Mouse (Mus musculus) liver, embryonic 12.5 days (tissue): Measurements from ENCODE around the gene Ptprcap. TPM values are rescaled to one million over a fixed set of nuclear protein-coding genes. Genes with fewer than 3 reads are reported as not detected.
A peak's percentile ranks its signal among the peaks of the same experiment; 100 is the strongest.

Source experiments
- ATAC-seq: fragments of 200-750 bp; cut with Nextera tagmentation; 2 replicates; pipeline ENCODE4 v1.8.0; 2017; ENCODE audit warnings: moderate number of reproducible peaks, mild to moderate bottlenecking, moderate library complexity
- H3K27ac ChIP-seq: fragments of 300-500 bp; sonication (generic); 2 replicates; pipeline ENCODE4 v1.5.1; 2016; ENCODE audit warnings: mild to moderate bottlenecking
- H3K27me3 ChIP-seq: fragments of 300-500 bp; sonication (generic); replicated peaks from 2 replicates; pipeline ENCODE4 v1.6.1; 2016; ENCODE audit warnings: mild to moderate bottlenecking, moderate library complexity
- H3K36me3 ChIP-seq: fragments of 300-500 bp; sonication (generic); 2 replicates; pipeline ENCODE4 v1.6.1; 2016; ENCODE audit warnings: mild to moderate bottlenecking, moderate library complexity
- H3K4me1 ChIP-seq: fragments of 300-500 bp; sonication (generic); 2 replicates; pipeline ENCODE4 v1.6.1; 2016
- H3K4me2 ChIP-seq: fragments of 300-500 bp; sonication (generic); 2 replicates; pipeline ENCODE4 v1.6.1; 2016; ENCODE audit warnings: mild to moderate bottlenecking, moderate library complexity
- H3K4me3 ChIP-seq: fragments of 300-500 bp; sonication (generic); 2 replicates; pipeline ENCODE4 v1.5.1; 2016; ENCODE audit warnings: mild to moderate bottlenecking, moderate library complexity
- H3K9ac ChIP-seq: fragments of 300-500 bp; sonication (generic); 2 replicates; pipeline ENCODE4 v1.6.1; 2016; ENCODE audit warnings: mild to moderate bottlenecking, moderate library complexity
- H3K9me3 ChIP-seq: fragments of 300-500 bp; sonication (generic); replicated peaks from 2 replicates; pipeline ENCODE4 v1.6.1; 2016; ENCODE audit warnings: mild to moderate bottlenecking, moderate library complexity
- WGBS: fragments of 180-500 bp; shearing (Covaris S2); methylation state at CpG from one replicate; pipeline ENCODE4 v1.1.7; 2016; ENCODE audit not compliant: insufficient replicate concordance; 5-methylcytosine and 5-hydroxymethylcytosine counted together
- polyA plus RNA-seq: library from polyadenylated mRNA; unstranded; fragments of >200 nt; fragmentation: Nextera tagmentation; extraction: Ambion mirVana; gene quantifications from 2 replicates; pipeline ENCODE4 v1.2.1, GENCODE M21; 2016

Gene Ptprcap
- polyA plus RNA-seq, 1 experiment from 2014 or later: 26.2 TPM

- WGBS: 28% methylated on average over 4 of the region's 4 CpGs
- Histone ChIP-seq H3K27me3 (no peaks in the 10 kb centered on the region), H3K9me3 (no peaks in the 10 kb centered on the region), H3K36me3 (peaks cover 32% of the 10 kb centered on the region), H3K4me1 (peaks cover 51% of the 10 kb centered on the region), H3K9ac (peak overlapping the region; percentile 77), H3K27ac (peak overlapping the region; percentile 73), H3K4me3 (peak overlapping the region; percentile 76), H3K4me2 (peak overlapping the region; percentile 92)
- ATAC-seq: peak; percentile 25; the same call in 1 of the 2 replicates
Observed at GRCm38 (mm10) chr19:4163543-4163887, 10.1 kb downstream of the Ptprcap start.

GRCm38 (mm10) chr19:4164100-4164499, 10.7 kb downstream of the Ptprcap start:
- H3K27me3 ChIP-seq: no peaks in the 10 kb centered on the region
- peak overlapping the region; percentile 73 for H3K27ac ChIP-seq
- no peaks in the 10 kb centered on the region for H3K9me3 ChIP-seq
- WGBS: 80% methylated on average over 3 of the region's 3 CpGs
- no peak overlapping the region for H3K9ac ChIP-seq
- H3K4me1 ChIP-seq: peaks cover 57% of the 10 kb centered on the region
- H3K4me3 ChIP-seq: peak overlapping the region; percentile 76; the same call in 1 of the 2 replicates
- H3K4me2 ChIP-seq: peak overlapping the region; percentile 92
- ATAC-seq: no peak
- peaks cover 26% of the 10 kb centered on the region for H3K36me3 ChIP-seq

- 67% methylated on average over 2 of the region's 2 CpGs for WGBS
Observed at GRCm38 (mm10) chr19:4164721-4165120, 11.3 kb downstream of the Ptprcap start.

DNA sequence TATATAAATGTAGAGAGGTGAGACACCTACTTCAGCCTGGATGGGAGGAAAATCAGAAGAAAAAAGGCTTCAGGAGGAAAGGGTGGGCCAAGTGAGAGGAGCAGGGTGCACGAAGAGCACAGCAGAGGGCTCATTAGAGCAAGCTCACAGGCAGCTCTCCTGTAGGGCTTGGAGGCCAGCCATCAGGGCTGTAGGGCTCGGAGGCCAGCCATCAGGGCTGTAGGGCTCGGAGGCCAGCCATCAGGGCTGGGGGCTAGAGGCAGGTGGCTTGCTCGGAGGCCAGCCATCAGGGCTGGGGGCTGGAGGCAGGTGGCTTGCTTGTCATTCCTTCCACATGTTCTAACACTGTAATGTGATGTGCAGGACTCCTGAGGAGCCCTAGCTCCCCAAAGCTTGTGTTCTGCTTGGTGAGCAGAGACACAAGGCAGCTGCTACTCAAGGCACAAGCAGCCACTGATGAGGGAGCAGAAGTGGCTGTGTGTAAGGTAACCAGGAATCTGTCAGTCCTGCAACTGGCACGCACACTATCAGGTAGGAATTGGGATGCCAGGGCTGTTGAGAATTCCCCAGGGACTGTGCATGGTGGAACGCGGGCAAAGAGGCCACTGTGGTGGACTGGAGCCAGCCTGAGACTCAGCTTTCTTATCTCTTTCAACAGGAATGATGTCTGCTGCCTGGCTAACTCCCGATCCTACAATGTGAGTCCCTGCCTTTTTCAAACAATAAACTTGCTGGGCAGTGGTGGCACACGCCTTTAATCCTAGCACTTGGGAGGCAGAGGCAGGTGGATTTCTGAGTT, 13.5 kb downstream of the Ptprcap start:
- 68% methylated on average over 9 of the region's 9 CpGs for WGBS
- no peaks in the 10 kb centered on the region for H3K9me3 ChIP-seq
- H3K27me3 ChIP-seq: no peaks in the 10 kb centered on the region; the same call in 1 of the 2 replicates
- no peak for ATAC-seq
- H3K4me2 ChIP-seq: no peak overlapping the region; the same call in 1 of the 2 replicates
- peaks cover 2% of the 10 kb centered on the region for H3K36me3 ChIP-seq
- H3K9ac ChIP-seq: peak overlapping the region; percentile 12; the same call in 1 of the 2 replicates
- no peak overlapping the region for H3K4me3 ChIP-seq
- no peak overlapping the region for H3K27ac ChIP-seq
- peaks cover 76% of the 10 kb centered on the region for H3K4me1 ChIP-seq

More at GRCm38 (mm10) chr19:4164721-4165120, 11.3 kb downstream of the Ptprcap start:
- no peaks in the 10 kb centered on the region for H3K9me3 ChIP-seq
- peak overlapping the region; percentile 63; the same call in 1 of the 2 replicates for H3K27ac ChIP-seq
- no peak for ATAC-seq
- H3K4me2 ChIP-seq: no peak overlapping the region
- peaks cover 20% of the 10 kb centered on the region for H3K36me3 ChIP-seq
- H3K4me1 ChIP-seq: peaks cover 60% of the 10 kb centered on the region
- H3K9ac ChIP-seq: 0 out of 2 replicates have a peak overlapping the region, but pooled peaks have one; percentile 32
- no peaks in the 10 kb centered on the region for H3K27me3 ChIP-seq
- no peak overlapping the region for H3K4me3 ChIP-seq

DNA sequence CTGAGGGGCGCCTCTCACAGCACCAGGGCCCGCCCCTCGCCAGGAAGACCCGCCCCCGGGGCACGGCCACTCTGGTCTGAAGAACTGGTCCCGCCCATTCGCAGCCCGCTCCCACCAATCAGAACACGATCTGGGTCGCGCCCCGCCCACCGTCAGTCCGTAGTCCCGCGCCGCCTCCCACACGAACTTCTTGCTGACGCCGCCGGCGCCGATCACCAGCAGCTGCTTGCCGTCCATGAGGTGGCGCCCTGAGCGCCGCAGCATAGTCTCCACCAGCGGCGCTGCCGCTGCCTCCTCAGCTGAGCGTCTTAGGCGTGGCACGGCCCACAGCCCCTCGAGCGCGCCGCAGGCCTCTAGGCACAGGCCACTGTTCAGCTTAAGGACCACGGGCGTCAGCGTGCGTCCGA, 16.0 kb downstream of the Ptprcap start:
- peak overlapping the region; percentile 62 for H3K4me3 ChIP-seq
- ATAC-seq: peak; percentile 94
- H3K27me3 ChIP-seq: peaks cover 6% of the 10 kb centered on the region; the same call in 1 of the 2 replicates
- peak overlapping the region; percentile 97 for H3K4me2 ChIP-seq
- no peaks in the 10 kb centered on the region for H3K36me3 ChIP-seq
- WGBS: 2% methylated on average over 43 of the region's 43 CpGs
- peak overlapping the region; percentile 82 for H3K9ac ChIP-seq
- peak overlapping the region; percentile 81 for H3K27ac ChIP-seq
- H3K4me1 ChIP-seq: peaks cover 61% of the 10 kb centered on the region
- H3K9me3 ChIP-seq: no peaks in the 10 kb centered on the region

- ATAC-seq: peak; percentile 41
- H3K27ac ChIP-seq: peak overlapping the region; percentile 81
- peaks cover 11% of the 10 kb centered on the region; the same call in 1 of the 2 replicates for H3K27me3 ChIP-seq
- H3K36me3 ChIP-seq: no peaks in the 10 kb centered on the region
- H3K9ac ChIP-seq: peak overlapping the region; percentile 82
- peaks cover 57% of the 10 kb centered on the region for H3K4me1 ChIP-seq
- H3K4me3 ChIP-seq: peak overlapping the region; percentile 62
- peak overlapping the region; percentile 97 for H3K4me2 ChIP-seq
- 16% methylated on average over 27 of the region's 27 CpGs for WGBS
- no peaks in the 10 kb centered on the region for H3K9me3 ChIP-seq
Observed at GRCm38 (mm10) chr19:4169810-4170209, 16.4 kb downstream of the Ptprcap start.

DNA sequence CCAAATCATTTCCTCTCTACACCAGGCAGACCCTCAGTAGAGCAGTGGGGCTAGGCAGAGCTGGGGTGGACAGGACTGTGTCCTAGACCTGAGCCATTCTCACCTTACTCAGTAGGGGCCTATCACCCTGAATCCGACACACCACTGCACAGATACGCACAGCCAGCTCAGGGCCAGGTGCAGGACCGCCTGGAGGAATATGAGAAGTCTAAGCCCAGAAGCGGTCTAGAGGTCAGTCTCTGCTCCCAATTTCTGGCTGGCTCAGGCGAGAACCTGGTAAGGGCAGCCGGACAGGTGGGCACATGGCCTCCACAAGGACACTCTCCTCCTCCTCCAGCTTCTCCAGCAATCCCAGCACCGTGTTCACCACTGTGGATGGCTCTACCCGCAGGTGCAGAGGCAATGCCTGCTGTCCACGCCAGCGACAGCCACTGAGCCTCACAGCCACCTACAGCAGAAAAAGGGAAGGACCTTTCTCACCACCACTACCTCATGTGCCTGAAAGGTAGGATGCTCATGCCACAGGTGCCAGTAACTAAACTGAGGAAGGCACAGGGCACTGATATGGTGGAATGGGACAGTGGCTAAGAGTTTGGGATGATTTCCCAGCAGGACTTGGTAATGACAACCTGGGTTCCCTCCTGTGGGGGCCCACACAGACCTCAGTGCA, 17.5 kb downstream of the Ptprcap start:
- Histone ChIP-seq H3K4me3 (no peak overlapping the region), H3K9me3 (no peaks in the 10 kb centered on the region), H3K4me1 (peaks cover 59% of the 10 kb centered on the region), H3K4me2 (no peak overlapping the region), H3K27me3 (peaks cover 11% of the 10 kb centered on the region), H3K27ac (no peak overlapping the region), H3K36me3 (no peaks in the 10 kb centered on the region), H3K9ac (no peak overlapping the region)
- no peak for ATAC-seq
- 79% methylated on average over 10 of the region's 10 CpGs for WGBS

- no peak for ATAC-seq
- Histone ChIP-seq H3K27me3 (peaks cover 15% of the 10 kb centered on the region), H3K27ac (no peak overlapping the region), H3K4me1 (peaks cover 59% of the 10 kb centered on the region), H3K4me3 (no peak overlapping the region), H3K4me2 (no peak overlapping the region), H3K9me3 (no peaks in the 10 kb centered on the region), H3K36me3 (no peaks in the 10 kb centered on the region), H3K9ac (no peak overlapping the region)
- WGBS: 56% methylated on average over 13 of the region's 13 CpGs
Observed at GRCm38 (mm10) chr19:4171393-4172290, 18.2 kb downstream of the Ptprcap start.

DNA sequence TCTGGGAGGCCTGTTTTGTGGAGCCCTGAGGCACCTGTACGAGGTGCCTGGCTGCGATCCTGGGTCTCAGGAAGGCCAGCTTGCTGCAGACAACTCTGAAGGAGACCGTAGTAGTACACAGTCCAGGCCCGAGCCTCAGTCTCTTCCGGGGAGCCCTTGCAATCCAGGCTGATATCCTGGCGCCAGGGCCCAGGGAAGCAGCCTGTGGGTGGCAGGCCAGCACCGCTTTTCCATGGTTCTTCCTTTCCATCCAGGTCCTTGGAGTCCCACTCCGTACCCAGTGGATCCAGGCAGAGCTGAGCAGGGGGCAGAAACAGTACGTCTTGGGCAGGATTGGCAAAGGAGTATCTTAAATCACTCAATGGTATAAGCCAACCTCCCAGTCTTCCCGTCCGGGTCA, 19.5 kb downstream of the Ptprcap start:
- Histone ChIP-seq H3K9me3 (no peaks in the 10 kb centered on the region), H3K4me2 (no peak overlapping the region), H3K4me3 (no peak overlapping the region), H3K36me3 (no peaks in the 10 kb centered on the region), H3K4me1 (peaks cover 47% of the 10 kb centered on the region), H3K27me3 (peaks cover 19% of the 10 kb centered on the region), H3K27ac (no peak overlapping the region), H3K9ac (no peak overlapping the region)
- no peak for ATAC-seq
- 69% methylated on average over 11 of the region's 11 CpGs for WGBS

DNA sequence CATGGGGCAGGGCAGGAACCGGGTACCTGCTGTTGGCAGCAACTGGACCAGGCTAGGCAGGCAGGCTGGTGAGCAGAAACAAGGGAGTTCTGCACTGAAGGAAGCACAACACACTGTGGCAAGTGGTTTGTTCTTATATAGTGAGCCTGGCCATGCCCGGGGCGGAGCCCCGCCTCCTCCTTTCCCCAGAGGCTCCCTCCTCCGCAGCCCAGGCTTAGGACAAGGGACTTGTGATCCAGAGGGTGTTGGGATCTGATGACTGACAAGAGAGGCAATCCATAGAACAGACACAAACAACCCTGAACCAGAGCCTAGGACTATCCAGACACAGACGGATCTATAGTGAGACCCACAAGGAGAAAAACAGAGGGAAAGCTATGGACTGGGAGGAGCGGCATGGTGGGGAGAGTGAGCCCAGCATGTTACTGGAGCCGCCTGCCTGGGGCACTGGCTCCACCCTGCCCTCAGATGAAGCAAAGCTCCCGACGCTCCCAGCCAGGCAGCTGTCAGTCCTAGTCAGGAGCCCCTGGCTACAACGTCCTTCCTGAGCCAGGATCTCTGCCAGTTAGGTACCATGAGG, 22.1 kb downstream of the Ptprcap start, which contains the start of gene Carns1:
Gene Carns1 (minus strand): TSS at position 112 of the 580 bp plus-strand sequence.
- H3K4me3 ChIP-seq: no peak within 1 kb of the TSS
- H3K9ac ChIP-seq: no peak within 1 kb of the TSS
- H3K4me1 ChIP-seq: peaks cover 28% of the 10 kb centered on the region
- peaks cover 19% of the 10 kb centered on the region for H3K27me3 ChIP-seq
- no peaks in the 10 kb centered on the region for H3K36me3 ChIP-seq
- no peak within 1 kb of the TSS for H3K27ac ChIP-seq
- H3K9me3 ChIP-seq: no peaks in the 10 kb centered on the region
- 20% methylated on average over 11 of the region's 11 CpGs for WGBS
- peak within 1 kb of the TSS; percentile 31 for H3K4me2 ChIP-seq
- ATAC-seq: 0 out of 2 replicates have a peak, but pooled peaks have one; percentile 11

- Histone ChIP-seq H3K36me3 (no peaks in the 10 kb centered on the region), H3K9ac (no peak overlapping the region), H3K9me3 (no peaks in the 10 kb centered on the region), H3K4me1 (peaks cover 22% of the 10 kb centered on the region), H3K27ac (no peak overlapping the region), H3K4me2 (no peak overlapping the region), H3K4me3 (no peak overlapping the region), H3K27me3 (peaks cover 8% of the 10 kb centered on the region)
- WGBS: 64% methylated on average over 7 of the region's 7 CpGs
- no peak for ATAC-seq
Observed at GRCm38 (mm10) chr19:4180411-4180810, 27.0 kb downstream of the Ptprcap start.
